Mouse (Mus musculus) liver, embryonic 11.5 days (tissue): Measurements from ENCODE around the gene Pigh. TPM values are rescaled to one million over a fixed set of nuclear protein-coding genes. Genes with fewer than 3 reads are reported as not detected.

ENCODE experiments used
- ATAC-seq: fragments of 200-750 bp; cut with Nextera tagmentation; replicated peaks from 2 replicates; pipeline ENCODE4 v1.8.0; 2017; ENCODE audit warnings: moderate number of reproducible peaks, mild to moderate bottlenecking, moderate TSS enrichment, moderate library complexity; ENCODE audit not compliant: low FRiP score
- DNase-seq: peaks from one replicate; pipeline ENCODE4 v3.0.0-alpha.2; 2017; ENCODE audit warnings: low spot score
- H3K27ac ChIP-seq: fragments of 300-500 bp; sonication (generic); 2 replicates; pipeline ENCODE4 v1.5.1; 2014; ENCODE audit warnings: mild to moderate bottlenecking, low read depth, low read length, control low read depth
- H3K27me3 ChIP-seq: fragments of 300-500 bp; sonication (generic); replicated peaks from 2 replicates; pipeline ENCODE4 v1.6.1; 2014; ENCODE audit warnings: low read length, mixed read lengths; ENCODE audit not compliant: control insufficient read depth, insufficient read depth
- H3K36me3 ChIP-seq: fragments of 300-500 bp; sonication (generic); 2 replicates; pipeline ENCODE4 v1.6.1; 2014; ENCODE audit warnings: mild to moderate bottlenecking, low read length, moderate library complexity, mixed read lengths; ENCODE audit not compliant: control insufficient read depth, insufficient read depth
- H3K4me1 ChIP-seq: fragments of 300-500 bp; sonication (generic); replicated peaks from 2 replicates; pipeline ENCODE4 v1.6.1; 2014; ENCODE audit warnings: low read length, mixed read lengths; ENCODE audit not compliant: control insufficient read depth, insufficient read depth
- H3K4me2 ChIP-seq: fragments of 300-500 bp; sonication (generic); 2 replicates; pipeline ENCODE4 v1.6.1; 2014; ENCODE audit warnings: mild to moderate bottlenecking, control low read depth, moderate library complexity
- H3K4me3 ChIP-seq: fragments of 300-500 bp; sonication (generic); 2 replicates; pipeline ENCODE4 v1.5.1; 2014; ENCODE audit warnings: low read depth, low read length, control low read depth
- H3K9ac ChIP-seq: fragments of 300-500 bp; sonication (generic); 2 replicates; pipeline ENCODE4 v1.6.1; 2014; ENCODE audit warnings: low read depth, low read length, control low read depth
- H3K9me3 ChIP-seq: fragments of 300-500 bp; sonication (generic); 2 replicates; pipeline ENCODE4 v1.6.1; 2016; ENCODE audit warnings: low read length, inconsistent platforms, mixed read lengths; ENCODE audit not compliant: control insufficient read depth
- WGBS: fragments of 180-500 bp; shearing (Covaris S2); extraction: QIAGEN DNeasy Blood & Tissue Kit; methylation state at CpG from one replicate; pipeline ENCODE4 v1.1.7; 2014; 5-methylcytosine and 5-hydroxymethylcytosine counted together
- polyA plus RNA-seq: library from polyadenylated mRNA; unstranded; fragments of >200 nt; fragmentation: Nextera tagmentation; extraction: Ambion mirVana; gene quantifications from 2 replicates; pipeline ENCODE4 v1.2.1, GENCODE M21; 2014

The Pigh gene
- polyA plus RNA-seq, 1 experiment from 2014 or later = 17.0 TPM

DNA sequence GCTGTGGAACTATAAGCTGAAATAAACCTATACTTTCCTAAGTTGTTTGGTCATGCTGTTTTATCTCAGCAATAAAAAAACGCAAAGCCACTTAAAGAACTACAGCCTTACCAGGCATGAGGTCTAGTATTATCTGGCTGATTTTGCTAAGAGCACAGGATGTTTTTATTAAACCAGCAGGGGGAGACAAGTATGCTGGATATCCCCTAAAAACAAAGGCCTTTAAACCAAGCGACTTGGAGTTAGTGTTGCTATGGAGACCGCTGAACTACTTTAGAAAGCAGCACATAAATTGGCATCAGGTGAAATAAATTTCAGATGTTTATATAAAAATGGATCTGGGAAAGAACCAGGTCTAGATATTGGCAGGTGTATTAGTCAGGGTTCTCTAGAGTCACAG, 33.4 kb upstream of the Pigh start:
- H3K36me3 ChIP-seq = no peaks in the 10 kb centered on the region
- 37% methylated on average over 3 of the region's 3 CpGs for WGBS
- H3K4me3 ChIP-seq = no peak overlapping the region
- DNase-seq (no peak), ATAC-seq (no peak)
- no peaks in the 10 kb centered on the region for H3K4me1 ChIP-seq
- H3K9ac ChIP-seq = no peak overlapping the region
- H3K4me2 ChIP-seq = no peak overlapping the region
- no peak overlapping the region for H3K27ac ChIP-seq
- no peaks in the 10 kb centered on the region for H3K9me3 ChIP-seq
- no peaks in the 10 kb centered on the region for H3K27me3 ChIP-seq

DNA sequence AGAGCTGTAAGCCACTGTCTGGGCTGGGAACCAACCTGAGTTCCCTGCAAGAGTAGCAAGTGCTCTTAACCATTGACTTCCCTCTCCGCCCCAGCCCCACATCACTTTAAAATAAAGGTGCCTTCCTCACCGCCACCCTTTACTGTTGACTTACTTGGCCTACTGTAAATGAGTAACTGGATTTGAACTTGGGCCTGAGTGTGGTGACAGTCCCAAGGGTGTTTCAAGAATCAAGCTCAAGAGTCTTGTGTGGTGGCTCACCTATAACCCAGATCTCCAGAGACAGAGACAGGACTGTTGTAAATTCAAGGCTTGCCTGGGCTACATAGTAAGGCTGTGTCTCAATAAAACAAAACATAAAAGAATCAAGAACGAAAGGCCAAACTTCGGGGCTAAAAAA, 29.5 kb upstream of the Pigh start:
- Histone ChIP-seq H3K4me2 (no peak overlapping the region), H3K9me3 (no peaks in the 10 kb centered on the region), H3K4me3 (no peak overlapping the region), H3K4me1 (no peaks in the 10 kb centered on the region), H3K36me3 (no peaks in the 10 kb centered on the region), H3K9ac (no peak overlapping the region), H3K27me3 (no peaks in the 10 kb centered on the region), H3K27ac (no peak overlapping the region)
- DNase-seq = no peak
- WGBS = 83% methylated on average over 4 of the region's 4 CpGs
- ATAC-seq = no peak

DNA sequence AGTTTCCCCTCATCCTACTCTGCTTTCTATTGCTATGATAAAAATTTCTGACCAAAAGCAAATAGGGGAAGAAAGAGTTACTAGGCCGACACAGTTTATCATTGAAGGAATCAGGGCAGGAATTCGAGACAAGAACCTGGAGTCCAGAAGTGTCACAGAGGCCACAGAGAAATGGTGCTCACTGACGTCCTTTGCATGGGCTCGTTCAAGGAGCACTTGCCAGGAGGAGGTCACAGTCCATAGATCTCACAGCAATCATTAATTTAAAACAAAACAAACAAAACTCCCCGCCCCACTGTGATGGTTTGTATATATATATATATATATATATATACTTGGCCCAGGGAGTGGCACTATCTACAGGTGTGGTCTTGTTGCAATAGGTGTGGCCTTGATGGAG, 15.9 kb upstream of the Pigh start:
- no peaks in the 10 kb centered on the region for H3K36me3 ChIP-seq
- no peak overlapping the region for H3K4me2 ChIP-seq
- DNase-seq (no peak), ATAC-seq (no peak)
- H3K4me3 ChIP-seq = no peak overlapping the region
- WGBS = 75% methylated on average over 5 of the region's 5 CpGs
- H3K4me1 ChIP-seq = no peaks in the 10 kb centered on the region
- no peaks in the 10 kb centered on the region for H3K27me3 ChIP-seq
- no peak overlapping the region for H3K9ac ChIP-seq
- H3K9me3 ChIP-seq = no peaks in the 10 kb centered on the region
- no peak overlapping the region for H3K27ac ChIP-seq

DNA sequence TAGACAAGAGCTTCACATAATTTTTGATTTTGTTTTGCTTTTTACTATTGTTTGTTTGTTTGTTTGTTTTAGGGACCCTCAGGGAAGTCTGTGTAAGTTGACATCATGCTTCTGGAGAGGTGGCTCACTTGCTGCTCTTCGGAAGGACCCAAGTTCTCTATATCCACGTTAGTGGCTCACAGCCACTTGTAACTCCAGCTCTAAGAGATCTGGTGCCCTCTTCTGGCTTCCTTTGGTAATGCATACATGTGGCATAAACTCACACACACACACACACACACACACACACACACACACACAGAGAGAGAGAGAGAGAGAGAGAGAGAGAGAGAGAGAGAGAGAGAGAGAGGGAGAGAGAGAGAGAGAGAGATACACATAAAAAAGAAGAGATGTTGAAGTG, 15.1 kb upstream of the Pigh start:
- H3K9ac ChIP-seq = no peak overlapping the region
- 70% methylated on average over 2 of the region's 2 CpGs for WGBS
- no peaks in the 10 kb centered on the region for H3K9me3 ChIP-seq
- no peak overlapping the region for H3K27ac ChIP-seq
- DNase-seq (no peak), ATAC-seq (no peak)
- H3K4me1 ChIP-seq = no peaks in the 10 kb centered on the region
- no peaks in the 10 kb centered on the region for H3K36me3 ChIP-seq
- H3K4me3 ChIP-seq = no peak overlapping the region
- H3K27me3 ChIP-seq = 0 out of 2 replicates have a peak, but pooled peaks cover 2% of the 10 kb centered on the region
- H3K4me2 ChIP-seq = no peak overlapping the region

DNA sequence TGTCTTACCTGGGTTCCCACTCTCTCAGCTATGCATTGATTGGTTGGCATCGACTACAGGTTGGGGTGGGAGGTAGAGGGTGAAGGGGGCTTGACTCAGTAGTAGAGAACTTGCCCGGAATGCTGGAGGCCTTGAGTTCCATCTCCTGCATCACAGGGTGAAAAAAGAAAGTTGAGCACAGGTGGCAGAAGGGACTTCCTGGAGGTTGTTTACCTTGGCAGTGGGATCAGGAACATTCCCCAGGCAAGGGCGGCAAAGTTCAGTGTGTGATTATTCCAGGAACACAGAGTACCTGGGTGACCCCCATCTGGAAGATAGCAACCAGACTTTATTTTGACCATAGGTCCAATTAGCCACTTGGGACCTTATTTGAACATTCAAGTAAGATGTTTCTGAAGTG, 14.3 kb upstream of the Pigh start:
- 75% methylated on average over 3 of the region's 3 CpGs for WGBS

DNA sequence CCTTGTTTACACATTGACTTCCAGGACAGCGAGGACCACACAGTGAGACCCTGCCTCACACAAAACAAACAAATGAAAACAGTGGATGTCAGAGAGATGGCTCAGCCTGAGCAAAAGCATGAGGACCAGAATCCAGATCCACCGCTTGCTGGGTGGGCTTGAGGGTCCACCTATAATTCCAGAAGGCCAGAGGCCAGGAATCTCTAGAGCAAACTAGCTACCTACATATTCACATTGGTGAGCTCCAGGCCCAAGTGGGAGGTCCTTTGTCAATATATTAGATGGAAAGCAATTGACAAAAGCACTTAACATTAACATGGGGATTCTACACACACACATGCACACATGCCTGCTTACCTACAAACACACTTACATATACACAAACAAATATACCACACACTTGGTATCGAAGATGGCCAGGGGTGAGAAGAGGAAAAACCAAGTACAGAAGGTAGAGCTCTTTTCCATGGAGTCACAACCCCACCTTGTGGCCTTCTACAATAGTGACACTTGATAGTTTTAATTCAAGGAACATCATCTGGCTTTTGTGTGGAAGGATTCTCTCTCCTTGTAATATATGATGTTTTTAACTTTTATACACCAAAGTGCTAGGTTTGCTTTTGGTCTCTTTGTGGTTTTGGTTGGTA, 7.8 kb upstream of the Pigh start:
- H3K4me3 ChIP-seq = no peak overlapping the region
- DNase-seq (no peak), ATAC-seq (no peak)
- H3K9ac ChIP-seq = no peak overlapping the region
- no peaks in the 10 kb centered on the region for H3K4me1 ChIP-seq
- no peak overlapping the region for H3K4me2 ChIP-seq
- H3K27ac ChIP-seq = no peak overlapping the region
- 60% methylated on average over 3 of the region's 3 CpGs for WGBS
- no peaks in the 10 kb centered on the region for H3K36me3 ChIP-seq
- no peaks in the 10 kb centered on the region for H3K9me3 ChIP-seq
- 0 out of 2 replicates have a peak, but pooled peaks cover 2% of the 10 kb centered on the region for H3K27me3 ChIP-seq

More for the DNA sequence above, 14.3 kb upstream of the Pigh start:
- H3K36me3 ChIP-seq = no peaks in the 10 kb centered on the region
- H3K27ac ChIP-seq = no peak overlapping the region
- H3K4me1 ChIP-seq = no peaks in the 10 kb centered on the region
- H3K4me2 ChIP-seq = no peak overlapping the region
- H3K27me3 ChIP-seq = 0 out of 2 replicates have a peak, but pooled peaks cover 2% of the 10 kb centered on the region
- H3K9me3 ChIP-seq = no peaks in the 10 kb centered on the region
- no peak overlapping the region for H3K9ac ChIP-seq
- ATAC-seq (no peak), DNase-seq (no peak)
- no peak overlapping the region for H3K4me3 ChIP-seq

DNA sequence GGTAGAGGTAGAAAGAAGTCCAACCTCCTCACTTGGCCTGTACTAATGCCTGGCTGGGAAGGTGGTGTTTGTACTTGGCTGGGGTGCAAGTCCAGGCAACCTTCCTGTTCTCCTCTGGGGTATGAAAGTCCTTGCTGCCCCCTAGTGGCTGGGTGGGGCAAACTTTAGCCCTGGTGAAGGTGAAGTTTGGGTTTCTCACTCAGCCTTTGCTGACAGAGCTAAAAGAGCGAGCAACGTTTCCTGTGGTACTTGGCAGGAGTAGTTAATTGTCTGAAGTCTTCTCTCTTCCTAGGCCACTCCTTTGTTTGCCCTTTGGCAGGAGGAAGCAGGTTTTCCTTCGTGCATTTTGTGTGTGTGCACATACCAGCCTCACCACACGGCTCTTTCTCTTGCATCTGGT, 3.1 kb upstream of the Pigh start:
- WGBS = 36% methylated on average over 4 of the region's 4 CpGs
- Histone ChIP-seq H3K27ac (no peak overlapping the region), H3K9me3 (no peaks in the 10 kb centered on the region), H3K9ac (no peak overlapping the region), H3K4me3 (no peak overlapping the region), H3K4me1 (no peaks in the 10 kb centered on the region), H3K36me3 (no peaks in the 10 kb centered on the region), H3K27me3 (no peaks in the 10 kb centered on the region), H3K4me2 (no peak overlapping the region)
- peak; percentile 38 for DNase-seq
- no peak for ATAC-seq

DNA sequence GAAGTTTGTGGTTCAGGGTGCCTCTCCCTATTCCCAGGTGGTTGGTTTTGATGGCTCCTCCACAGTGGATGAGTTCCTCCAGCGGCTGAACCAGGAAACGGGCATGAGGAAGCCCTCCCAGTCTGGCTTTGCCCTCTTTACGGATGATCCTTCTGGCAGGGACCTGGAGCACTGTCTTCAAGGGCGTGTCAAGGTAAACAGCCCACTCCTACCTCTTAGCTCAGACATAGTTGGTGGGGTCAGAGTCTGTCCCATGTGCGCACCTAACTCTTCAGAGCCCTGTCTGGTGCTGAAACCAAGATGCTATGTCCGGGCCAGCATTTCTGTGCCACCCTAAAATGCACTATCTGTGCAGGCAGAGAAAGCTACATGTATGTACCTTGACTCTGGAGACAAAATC, 16.1 kb downstream of the Pigh start:
- DNase-seq (no peak), ATAC-seq (no peak)
- Histone ChIP-seq H3K27me3 (no peaks in the 10 kb centered on the region), H3K4me2 (no peak overlapping the region), H3K4me1 (no peaks in the 10 kb centered on the region), H3K27ac (no peak overlapping the region), H3K9me3 (no peaks in the 10 kb centered on the region), H3K36me3 (peaks cover 12% of the 10 kb centered on the region), H3K9ac (no peak overlapping the region), H3K4me3 (no peak overlapping the region)
- 88% methylated on average over 6 of the region's 6 CpGs for WGBS

DNA sequence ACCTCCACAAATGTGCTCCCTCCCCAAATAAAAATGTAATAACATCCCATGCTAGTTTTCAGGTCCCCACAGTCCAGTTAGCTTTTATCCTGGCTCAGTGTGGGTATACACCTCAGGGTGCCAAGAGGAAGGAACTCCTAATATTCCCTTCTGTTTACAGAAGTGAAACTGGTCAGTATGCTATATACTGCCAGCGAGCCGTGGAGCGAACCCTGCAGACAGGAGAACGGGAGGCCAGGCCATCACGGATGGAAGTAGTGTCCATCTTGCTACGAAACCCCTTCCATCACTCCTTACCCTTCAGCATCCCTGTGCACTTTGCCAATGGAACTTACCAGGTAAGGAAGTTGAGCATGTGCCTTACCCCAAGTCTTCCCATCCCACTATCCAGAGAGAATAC, 16.9 kb downstream of the Pigh start:
- ATAC-seq (no peak), DNase-seq (no peak)
- H3K27me3 ChIP-seq = no peaks in the 10 kb centered on the region
- 88% methylated on average over 6 of the region's 6 CpGs for WGBS
- no peak overlapping the region for H3K9ac ChIP-seq
- no peak overlapping the region for H3K27ac ChIP-seq
- peaks cover 14% of the 10 kb centered on the region for H3K36me3 ChIP-seq
- no peak overlapping the region for H3K4me2 ChIP-seq
- no peaks in the 10 kb centered on the region for H3K9me3 ChIP-seq
- no peaks in the 10 kb centered on the region for H3K4me1 ChIP-seq
- H3K4me3 ChIP-seq = no peak overlapping the region
